Mouse (Mus musculus) intestine, embryonic 14.5 days (tissue): ENCODE results near the gene Tshz3. TPM values are rescaled to one million over a fixed set of nuclear protein-coding genes. Genes with fewer than 3 reads are reported as not detected.

Source experiments
- ATAC-seq: fragments of 200-750 bp; cut with Nextera tagmentation; replicated peaks from 2 replicates; pipeline ENCODE4 v1.8.0; 2017; ENCODE audit warnings: low read depth, moderate number of reproducible peaks, moderate TSS enrichment, moderate library complexity; ENCODE audit not compliant: low FRiP score, low TSS enrichment
- DNase-seq: peaks from one replicate; pipeline ENCODE4 v3.0.0-alpha.2; 2018; ENCODE audit warnings: low spot score
- H3K27ac ChIP-seq: fragments of 300-500 bp; sonication (generic); 2 replicates; pipeline ENCODE4 v1.5.1; 2014; ENCODE audit warnings: low read depth, mild to moderate bottlenecking, control low read depth
- H3K27me3 ChIP-seq: fragments of 300-500 bp; sonication (generic); replicated peaks from 2 replicates; pipeline ENCODE4 v1.6.1; 2014; ENCODE audit warnings: low read length, control low read depth; ENCODE audit not compliant: control insufficient read depth, insufficient read depth
- H3K36me3 ChIP-seq: fragments of 300-500 bp; sonication (generic); 2 replicates; pipeline ENCODE4 v1.6.1; 2014; ENCODE audit warnings: low read length, control low read depth; ENCODE audit not compliant: control insufficient read depth, insufficient read depth
- H3K4me1 ChIP-seq: fragments of 300-500 bp; sonication (generic); replicated peaks from 2 replicates; pipeline ENCODE4 v1.6.1; 2014; ENCODE audit warnings: low read length, control low read depth, mixed read lengths; ENCODE audit not compliant: control insufficient read depth, insufficient read depth
- H3K4me2 ChIP-seq: fragments of 300-500 bp; sonication (generic); 2 replicates; pipeline ENCODE4 v1.6.1; 2014; ENCODE audit warnings: low read length
- H3K4me3 ChIP-seq: fragments of 300-500 bp; sonication (generic); 2 replicates; pipeline ENCODE4 v1.5.1; 2014; ENCODE audit warnings: low read depth, low read length, control low read depth, mixed read lengths
- H3K9ac ChIP-seq: fragments of 300-500 bp; sonication (generic); 2 replicates; pipeline ENCODE4 v1.6.1; 2014; ENCODE audit warnings: mild to moderate bottlenecking, low read length
- H3K9me3 ChIP-seq: fragments of 300-500 bp; sonication (generic); 2 replicates; pipeline ENCODE4 v1.6.1; 2016; ENCODE audit warnings: low read length, control low read depth; ENCODE audit not compliant: control insufficient read depth
- WGBS: fragments of 180-500 bp; shearing (Covaris S2); extraction: QIAGEN DNeasy Blood & Tissue Kit; methylation state at CpG from one replicate; pipeline ENCODE4 v1.1.7; 2014; 5-methylcytosine and 5-hydroxymethylcytosine counted together
- polyA plus RNA-seq: library from polyadenylated mRNA; unstranded; fragments of >200 nt; fragmentation: Nextera tagmentation; extraction: Ambion mirVana; gene quantifications from 2 replicates; pipeline ENCODE4 v1.2.1, GENCODE M21; 2014

Tshz3 gene
- polyA plus RNA-seq, 1 experiment from 2014 or later: 23.9 TPM

DNA sequence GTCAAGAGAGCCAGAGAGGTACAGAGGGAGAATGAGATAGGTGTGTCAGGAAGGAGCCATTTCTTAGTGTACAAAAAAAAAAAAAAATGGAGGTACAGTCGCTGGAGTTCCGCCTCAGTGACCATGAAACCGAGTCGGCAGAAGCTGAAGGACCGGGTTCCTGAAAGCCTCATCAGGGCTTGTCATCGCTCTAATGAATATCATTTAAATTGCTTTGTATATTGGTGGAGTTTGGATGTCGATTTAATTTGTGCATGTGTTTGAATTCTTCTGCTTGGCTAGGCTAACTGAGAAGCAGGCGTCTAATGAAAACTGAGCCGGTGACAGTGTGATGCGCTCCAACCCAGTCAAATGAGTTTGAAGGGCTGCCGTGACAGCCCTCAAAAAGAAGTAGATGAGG lies 80.5 kb downstream of the Tshz3 start:
- H3K4me3 ChIP-seq: no peak overlapping the region
- ATAC-seq (no peak), DNase-seq (no peak)
- no peaks in the 10 kb centered on the region for H3K36me3 ChIP-seq
- H3K27me3 ChIP-seq: no peaks in the 10 kb centered on the region
- H3K4me2 ChIP-seq: no peak overlapping the region
- H3K4me1 ChIP-seq: no peaks in the 10 kb centered on the region
- no peak overlapping the region for H3K9ac ChIP-seq
- H3K27ac ChIP-seq: no peak overlapping the region
- no peaks in the 10 kb centered on the region for H3K9me3 ChIP-seq
- WGBS: 91% methylated on average over 11 of the region's 11 CpGs

DNA sequence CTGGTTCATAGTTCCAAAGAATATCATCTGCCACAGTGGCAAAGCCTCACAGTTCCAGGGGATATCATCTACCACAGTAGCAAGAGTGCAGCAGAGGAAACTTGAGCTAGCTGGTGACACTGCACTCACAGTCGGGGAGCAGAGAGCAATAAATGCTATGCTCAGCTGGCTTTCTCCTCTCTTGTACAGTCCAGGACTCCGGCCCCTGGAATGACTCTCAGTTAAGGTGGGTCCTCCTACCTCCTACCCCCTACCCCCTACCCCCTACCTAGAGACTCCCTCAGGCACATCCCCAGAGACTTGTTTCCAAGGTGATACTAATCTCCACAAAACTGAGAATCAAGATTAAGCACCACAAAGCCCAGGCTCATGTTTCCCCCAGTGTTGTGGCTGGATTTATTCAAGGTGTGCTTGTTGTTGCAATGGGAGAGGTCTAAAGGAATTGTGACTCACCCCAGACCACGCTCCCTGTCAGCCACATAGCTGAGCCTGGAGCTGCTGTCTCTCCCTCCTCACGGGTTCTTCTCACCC lies 86.4 kb downstream of the Tshz3 start:
- Histone ChIP-seq H3K36me3 (no peaks in the 10 kb centered on the region), H3K4me3 (no peak overlapping the region), H3K27me3 (no peaks in the 10 kb centered on the region), H3K9ac (no peak overlapping the region), H3K9me3 (no peaks in the 10 kb centered on the region), H3K27ac (no peak overlapping the region), H3K4me1 (peaks cover 21% of the 10 kb centered on the region), H3K4me2 (no peak overlapping the region)
- ATAC-seq (no peak), DNase-seq (no peak)
- WGBS: 61% methylated on average over 4 of the region's 4 CpGs

- DNase-seq: peak; percentile 58
- H3K9ac ChIP-seq: no peak overlapping the region
- H3K36me3 ChIP-seq: no peaks in the 10 kb centered on the region
- peaks cover 21% of the 10 kb centered on the region for H3K4me1 ChIP-seq
- 22% methylated on average over 10 of the region's 10 CpGs for WGBS
- no peaks in the 10 kb centered on the region for H3K9me3 ChIP-seq
- ATAC-seq: no peak; the same call in 1 of the 2 replicates
- H3K4me2 ChIP-seq: peak overlapping the region; percentile 27
- H3K27me3 ChIP-seq: no peaks in the 10 kb centered on the region
- peak overlapping the region; percentile 78 for H3K27ac ChIP-seq
- H3K4me3 ChIP-seq: no peak overlapping the region
Observed at GRCm38 (mm10) chr7:36786713-36787421, 88.9 kb downstream of the Tshz3 start.

DNA sequence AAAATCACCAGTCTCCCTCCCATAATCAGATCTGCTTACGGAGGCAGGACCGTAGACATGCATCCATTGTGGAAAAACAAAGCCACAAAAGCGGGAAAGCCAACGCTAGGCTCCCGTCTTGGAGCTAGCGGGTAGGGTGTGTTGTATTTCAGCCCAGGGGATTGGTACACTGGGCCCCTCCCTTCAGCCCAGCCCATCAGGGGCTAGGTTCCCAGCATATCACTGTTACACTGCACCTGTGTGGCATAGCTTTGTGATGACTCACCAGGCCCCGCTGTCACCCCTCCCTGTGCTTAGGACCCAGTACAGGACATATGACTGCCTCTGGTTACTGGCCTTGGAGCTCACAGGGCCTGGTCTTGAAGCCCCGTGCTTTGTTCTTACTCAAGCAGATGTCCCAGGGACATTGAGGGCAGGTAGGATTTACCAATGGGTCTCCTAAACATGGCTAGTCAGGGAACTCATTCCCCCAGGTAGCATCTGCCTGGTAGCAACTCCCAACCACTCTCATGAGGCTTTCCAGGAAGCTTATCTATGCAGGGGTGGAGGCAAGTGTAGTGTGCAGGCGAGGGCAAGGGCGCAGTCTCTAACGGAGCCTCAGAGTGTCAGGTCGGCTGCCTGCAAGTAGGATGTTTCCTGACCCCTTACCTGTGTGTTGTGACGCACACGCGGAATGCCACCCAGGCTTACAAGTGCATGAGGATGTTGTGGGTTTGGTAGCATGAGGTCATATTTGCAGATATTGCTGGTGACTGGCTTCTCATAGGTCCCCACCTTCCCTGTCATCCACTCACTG lies 98.7 kb downstream of the Tshz3 start:
- Histone ChIP-seq H3K4me3 (no peak overlapping the region), H3K36me3 (no peaks in the 10 kb centered on the region), H3K9me3 (no peaks in the 10 kb centered on the region), H3K27ac (no peak overlapping the region), H3K27me3 (no peaks in the 10 kb centered on the region), H3K4me2 (no peak overlapping the region), H3K4me1 (no peaks in the 10 kb centered on the region), H3K9ac (no peak overlapping the region)
- DNase-seq: no peak
- WGBS: 88% methylated on average over 15 of the region's 15 CpGs
- peak; percentile 75; the same call in 1 of the 2 replicates for ATAC-seq
